Mouse (Mus musculus) cerebellum, adult 11 months (tissue): ENCODE results near the gene Tln2.

Experiments
- DNase-seq: peaks from one replicate; pipeline ENCODE4 v3.0.0; 2022

The Tln2 gene

GRCm38 (mm10) chr9:67463440-67464122 is 95.9 kb downstream of the Tln2 start:
- no peak for DNase-seq

DNA sequence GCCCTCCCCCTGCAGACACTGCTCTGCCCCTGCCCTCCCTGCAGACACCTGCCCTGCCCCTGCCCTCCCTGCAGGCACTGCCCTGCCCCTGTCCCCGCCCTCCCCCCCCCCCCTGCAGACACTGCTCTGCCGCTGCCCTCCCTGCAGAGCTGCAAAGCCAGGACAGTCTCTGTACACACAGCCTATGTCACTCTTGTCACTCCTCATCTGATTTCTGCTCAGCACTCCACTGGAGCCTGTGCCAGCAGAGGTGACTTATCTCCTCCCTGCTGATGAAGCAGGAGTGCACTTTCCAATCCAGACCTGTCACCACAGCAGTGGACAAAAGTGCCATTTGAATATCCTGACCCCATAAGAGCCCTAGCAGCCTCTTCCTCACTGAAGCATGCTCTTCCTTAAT is 118.0 kb downstream of the Tln2 start:
- no peak for DNase-seq

GRCm38 (mm10) chr9:67437511-67437910 is 122.0 kb downstream of the Tln2 start:
- no peak for DNase-seq

- DNase-seq: no peak
Measured at GRCm38 (mm10) chr9:67435333-67436154, 124.0 kb downstream of the Tln2 start.

DNA sequence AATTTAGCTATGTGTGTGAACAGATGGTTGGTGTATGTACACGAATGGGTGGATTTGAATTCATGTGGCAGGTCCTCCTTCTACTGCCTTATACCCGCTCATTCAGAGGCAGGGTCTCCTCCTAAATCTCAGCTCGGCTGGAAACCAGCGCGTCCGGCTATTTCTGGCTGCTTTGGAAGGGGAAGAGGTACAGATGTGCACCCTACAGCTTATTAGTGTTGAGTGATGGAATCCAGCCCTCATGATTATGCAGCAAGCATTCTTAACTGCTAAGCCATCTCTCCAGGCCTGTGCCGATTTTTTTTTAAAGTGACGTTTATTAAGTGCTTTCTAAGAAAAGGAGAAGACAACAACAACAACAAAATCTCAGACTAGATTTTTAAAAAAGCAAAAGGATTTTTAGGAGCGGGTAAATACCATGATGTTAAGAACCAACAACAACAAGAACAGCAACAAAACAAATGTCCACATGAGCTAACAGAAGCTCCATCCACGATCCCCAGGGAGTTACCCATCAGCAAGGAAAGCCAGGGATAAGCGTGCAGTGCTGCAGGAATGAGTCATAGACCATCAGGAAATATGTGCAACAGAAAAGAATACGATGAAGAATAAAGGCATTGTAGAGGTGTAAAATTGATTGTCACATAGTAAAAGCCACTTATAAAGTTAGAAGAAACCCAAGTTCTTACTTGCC is 130.2 kb downstream of the Tln2 start:
- no peak for DNase-seq

DNA sequence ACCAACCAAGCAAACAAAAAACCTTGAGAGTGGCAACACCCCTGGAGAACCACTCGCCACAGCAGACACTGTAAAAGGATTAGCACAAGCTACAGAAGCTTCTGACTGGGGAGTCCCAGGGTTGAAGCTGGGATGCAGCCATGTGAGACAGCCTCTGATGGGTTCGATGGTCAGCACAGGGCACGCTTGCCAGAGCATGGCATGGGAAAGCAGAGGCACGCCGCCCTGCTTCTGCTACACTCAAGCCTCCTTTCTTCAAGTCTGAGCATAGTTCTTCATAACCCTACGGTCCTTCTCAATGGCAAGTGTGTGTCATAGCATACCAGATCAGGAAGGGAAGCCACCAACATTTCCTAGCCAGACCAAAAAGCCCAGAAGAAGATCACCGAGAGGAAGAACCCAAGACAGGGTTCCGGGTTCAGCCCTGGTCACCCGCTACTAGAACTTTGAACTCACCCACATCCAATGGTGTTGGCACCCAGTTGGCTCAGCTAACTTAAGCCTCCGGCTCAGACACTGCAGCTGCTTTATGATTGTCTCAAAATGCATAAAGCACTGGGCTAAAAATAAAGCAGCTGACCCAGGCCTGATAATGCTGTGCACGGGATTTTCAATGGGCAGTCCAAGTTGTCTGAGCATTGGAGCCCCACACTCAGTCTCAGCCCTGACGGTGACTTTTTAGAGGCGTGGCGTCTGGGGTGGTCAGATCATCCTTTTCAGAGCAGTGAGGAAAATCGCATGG is 131.0 kb downstream of the Tln2 start:
- DNase-seq: no peak

- no peak for DNase-seq
Measured at GRCm38 (mm10) chr9:67426304-67426703, 133.2 kb downstream of the Tln2 start.

DNA sequence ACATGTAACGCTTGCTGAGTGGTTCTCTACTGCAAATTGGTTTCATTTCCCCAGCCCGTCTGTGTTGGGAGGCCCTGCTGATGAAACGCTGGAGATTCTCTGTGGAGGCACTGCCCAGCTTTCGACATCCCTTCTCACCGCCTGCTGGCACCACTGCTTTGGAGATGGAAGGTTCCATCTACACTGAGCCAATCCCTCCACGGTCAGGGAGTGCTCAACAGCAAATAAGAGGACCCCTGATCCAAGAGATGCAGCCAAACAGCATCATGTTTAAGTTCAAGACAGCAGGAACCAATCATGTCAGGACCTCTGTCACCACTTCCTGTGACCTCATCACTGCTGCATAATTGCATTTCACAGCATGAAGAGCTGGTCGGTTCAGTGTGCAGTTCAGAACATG is 135.4 kb downstream of the Tln2 start:
- DNase-seq: no peak

GRCm38 (mm10) chr9:67418092-67418491 is 141.4 kb downstream of the Tln2 start:
- DNase-seq: no peak

DNA sequence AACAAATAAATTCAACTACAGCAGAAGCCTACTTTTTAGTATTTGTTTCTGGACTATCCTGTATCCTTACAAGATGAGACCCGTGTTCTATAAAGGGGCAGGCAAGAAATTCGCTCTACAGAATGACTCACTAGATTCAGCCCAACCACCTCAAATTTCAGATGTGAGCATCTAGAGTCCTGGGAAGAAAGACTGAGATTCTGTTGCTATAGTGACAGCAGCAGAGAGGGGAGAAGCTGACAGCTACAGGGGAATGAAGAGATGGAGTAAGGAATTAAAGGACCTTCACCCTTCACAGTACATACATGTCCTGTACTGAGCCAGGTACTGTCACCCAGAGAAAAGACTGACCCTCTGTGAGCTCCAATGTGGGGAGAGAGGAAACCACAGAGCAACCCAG is 148.8 kb downstream of the Tln2 start:
- DNase-seq: no peak

- DNase-seq: no peak
Measured at GRCm38 (mm10) chr9:67404736-67405135, 154.8 kb downstream of the Tln2 start.

DNA sequence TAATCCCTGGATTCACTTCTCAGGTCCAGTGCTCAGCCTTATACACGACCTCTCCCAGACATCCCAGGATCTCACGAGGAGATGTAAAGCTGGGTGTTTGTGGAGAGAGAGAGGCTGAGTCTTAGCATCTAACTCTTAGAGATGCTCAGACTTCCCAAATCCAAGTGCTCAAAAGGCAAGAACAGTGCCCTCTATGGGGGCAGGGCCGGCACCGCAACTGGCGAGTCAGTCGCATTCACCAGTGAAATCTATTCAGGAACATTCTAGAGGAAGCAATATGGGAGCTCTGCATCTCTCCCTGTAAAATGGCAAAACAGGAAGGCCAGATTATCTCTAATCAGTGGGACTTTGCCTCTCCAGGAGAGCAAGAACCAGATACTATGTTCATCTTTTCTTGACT is 159.9 kb downstream of the Tln2 start:
- no peak for DNase-seq

- DNase-seq: no peak
Measured at GRCm38 (mm10) chr9:67397756-67398155, 161.7 kb downstream of the Tln2 start.

- no peak for DNase-seq
Measured at GRCm38 (mm10) chr9:67396446-67396845, 163.1 kb downstream of the Tln2 start.

- no peak for DNase-seq
Measured at GRCm38 (mm10) chr9:67384028-67384590, 175.4 kb downstream of the Tln2 start.

- DNase-seq: no peak
Measured at GRCm38 (mm10) chr9:67380095-67380494, 179.4 kb downstream of the Tln2 start.

DNA sequence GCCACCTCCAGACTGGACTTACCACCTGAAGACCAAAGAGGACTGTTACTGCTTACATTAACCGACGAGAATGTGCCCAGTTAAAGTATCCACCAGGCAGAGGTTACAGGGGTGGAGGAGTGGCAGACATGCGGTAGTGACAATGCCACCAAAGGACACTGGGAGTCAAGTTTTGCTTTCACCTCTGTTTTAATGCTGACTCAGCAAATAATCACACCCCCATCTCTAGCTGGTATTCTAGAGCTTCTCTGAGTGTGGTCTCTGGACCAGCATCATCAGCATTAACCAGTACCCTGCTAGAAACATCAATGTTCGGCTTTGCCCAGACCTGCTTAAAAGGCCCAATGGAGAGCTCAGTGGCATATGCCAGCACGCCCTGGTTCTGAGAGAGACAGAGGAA is 180.7 kb downstream of the Tln2 start:
- no peak for DNase-seq

DNA sequence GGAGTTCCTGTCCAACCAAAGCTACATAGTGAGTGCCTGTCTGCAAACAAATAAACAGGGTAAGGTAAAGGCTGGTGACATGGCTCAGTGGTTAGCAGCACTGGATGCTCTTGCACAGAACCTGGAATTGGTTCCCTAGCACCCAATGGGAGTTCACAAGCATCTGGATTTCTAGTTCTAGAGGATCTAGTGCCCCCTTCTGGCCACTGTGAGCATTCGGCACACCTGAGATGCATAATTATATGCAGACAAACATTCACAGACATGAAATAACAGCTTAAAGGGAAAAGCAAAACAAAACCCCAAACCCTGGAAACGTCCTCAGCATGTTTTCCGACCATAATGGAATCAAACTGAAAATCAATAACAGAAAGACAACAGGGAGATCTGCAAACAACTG is 191.4 kb downstream of the Tln2 start:
- no peak for DNase-seq

DNA sequence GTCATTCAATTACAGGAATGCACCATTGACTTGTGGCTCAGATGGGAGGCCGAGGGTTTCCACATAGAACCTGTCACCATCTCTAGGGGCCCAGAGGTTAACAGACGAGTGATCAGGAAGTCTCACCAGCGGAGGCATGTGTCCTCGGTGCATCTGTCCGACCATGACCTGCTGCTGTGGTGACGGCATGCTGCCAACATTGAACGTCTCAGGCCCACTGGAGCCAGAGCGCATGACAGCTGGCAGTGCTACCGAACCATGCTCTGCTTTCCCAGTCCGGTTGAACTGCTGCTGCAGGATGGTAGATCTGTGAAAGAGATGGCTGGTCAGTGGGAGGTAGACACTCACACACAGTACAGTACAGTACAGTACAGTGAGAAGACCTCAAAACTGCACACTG is 197.0 kb downstream of the Tln2 start:
- DNase-seq: no peak

DNA sequence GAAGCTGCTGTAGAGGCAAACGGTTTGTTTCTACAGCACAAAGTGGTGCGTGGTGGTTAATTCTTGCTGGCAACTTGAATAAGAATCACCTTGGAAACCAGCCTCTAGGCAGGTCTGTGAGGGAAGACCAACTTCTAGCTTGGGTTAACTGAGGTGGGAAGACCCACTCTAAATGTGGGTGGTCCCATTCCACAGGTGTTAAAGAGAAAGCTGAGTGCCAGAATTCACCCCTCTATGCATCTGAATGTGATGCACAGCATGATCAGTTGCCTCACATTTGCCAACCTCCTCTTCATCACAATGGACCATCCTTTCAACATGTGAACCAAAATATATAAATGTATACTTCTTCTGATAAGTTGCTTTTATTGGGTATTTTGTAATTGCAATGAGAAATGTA is 197.4 kb downstream of the Tln2 start:
- DNase-seq: no peak

GRCm38 (mm10) chr9:67361511-67361910 is 198.0 kb downstream of the Tln2 start:
- no peak for DNase-seq

DNA sequence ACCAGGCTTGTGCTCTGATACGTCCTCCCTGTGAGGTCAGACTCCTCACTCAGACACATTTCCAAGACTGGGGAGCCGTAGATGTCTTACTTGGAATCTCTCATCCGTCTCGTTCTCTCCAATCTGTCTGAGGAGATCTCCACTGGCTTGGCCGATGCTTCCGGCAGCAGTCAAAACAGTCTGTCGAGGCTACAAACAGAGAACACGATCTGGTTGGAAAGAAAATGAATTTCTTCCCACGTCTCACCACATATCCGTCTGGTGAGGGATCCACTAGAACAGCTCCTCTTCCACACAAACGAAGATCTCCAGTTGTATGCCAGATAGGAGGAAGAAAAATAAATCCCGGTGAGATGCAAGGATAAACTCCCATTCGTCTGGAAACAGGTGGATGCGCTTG is 205.1 kb downstream of the Tln2 start:
- no peak for DNase-seq

DNA sequence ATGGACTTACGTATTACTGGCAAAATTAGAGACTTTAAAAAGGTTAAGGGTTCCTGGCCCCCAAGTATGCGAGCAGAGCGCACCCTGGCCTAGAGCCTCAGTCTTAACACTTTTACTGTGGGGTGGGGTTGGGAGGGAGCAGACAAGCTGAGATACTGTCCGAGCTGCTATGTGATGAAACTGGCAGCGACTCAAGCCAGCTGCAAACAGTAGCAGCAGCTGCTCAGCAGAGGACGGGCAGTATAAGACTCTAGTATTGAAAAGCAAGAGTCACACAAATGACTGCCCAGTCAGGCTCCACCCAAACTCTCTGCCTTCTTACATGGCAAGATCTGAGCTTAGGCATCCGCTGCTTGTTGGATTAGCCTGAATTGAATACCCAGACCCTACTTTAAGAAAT is 206.1 kb downstream of the Tln2 start:
- no peak for DNase-seq
